Mouse (Mus musculus): ENCODE results near the gene Rfx3. TPM values are rescaled to one million over a fixed set of nuclear protein-coding genes. Genes with fewer than 3 reads are reported as not detected.
A peak's percentile ranks its signal among the peaks of the same experiment; 100 is the strongest.

The Rfx3 gene
- polyA plus RNA-seq, 1 experiment from 2014 or later = 43.1 TPM

DNA sequence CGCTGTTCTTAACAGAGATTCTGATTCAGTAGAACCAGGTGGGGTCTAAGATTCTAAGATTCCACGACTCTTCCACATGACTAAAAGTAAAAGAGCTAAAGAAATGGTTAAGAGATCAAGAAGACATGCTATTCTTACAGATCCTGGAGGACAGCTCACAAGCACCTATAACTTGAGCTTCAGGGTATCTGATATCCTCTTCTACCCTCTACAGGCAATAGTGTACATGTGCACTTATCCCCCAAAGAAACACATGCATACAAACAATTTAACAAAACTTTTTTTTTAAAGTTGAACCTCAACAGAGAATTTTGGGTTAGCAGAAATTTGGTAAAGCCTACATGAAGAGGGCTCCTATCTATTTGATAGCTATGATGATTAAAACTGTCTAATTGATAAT lies 79.8 kb downstream of the Rfx3 start:
- H3K27me3 ChIP-seq (ENCODE audit: control insufficient read depth, insufficient read depth, low read length) = no peaks in the 10 kb centered on the region
- no peak for ATAC-seq (ENCODE audit: low FRiP score)
- H3K36me3 ChIP-seq (ENCODE audit: control insufficient read depth, insufficient read depth, low read length) = no peaks in the 10 kb centered on the region
- H3K9ac ChIP-seq (ENCODE audit: low read depth, low read length) = no peak overlapping the region
- no peak overlapping the region for H3K4me3 ChIP-seq (ENCODE audit: low read depth, low read length)
- no peak overlapping the region for H3K27ac ChIP-seq (ENCODE audit: low read depth, low read length)
- no peak overlapping the region for H3K4me2 ChIP-seq (replicated peaks; ENCODE audit: low read depth, low read length)
- WGBS = 98% methylated on average over 2 of the region's 2 CpGs
- H3K9me3 ChIP-seq (ENCODE audit: control insufficient read depth, low read length) = no peaks in the 10 kb centered on the region
- no peak for DNase-seq (ENCODE audit: low spot score)
- H3K4me1 ChIP-seq (replicated peaks; ENCODE audit: control insufficient read depth, insufficient read depth, low read length) = no peaks in the 10 kb centered on the region

DNA sequence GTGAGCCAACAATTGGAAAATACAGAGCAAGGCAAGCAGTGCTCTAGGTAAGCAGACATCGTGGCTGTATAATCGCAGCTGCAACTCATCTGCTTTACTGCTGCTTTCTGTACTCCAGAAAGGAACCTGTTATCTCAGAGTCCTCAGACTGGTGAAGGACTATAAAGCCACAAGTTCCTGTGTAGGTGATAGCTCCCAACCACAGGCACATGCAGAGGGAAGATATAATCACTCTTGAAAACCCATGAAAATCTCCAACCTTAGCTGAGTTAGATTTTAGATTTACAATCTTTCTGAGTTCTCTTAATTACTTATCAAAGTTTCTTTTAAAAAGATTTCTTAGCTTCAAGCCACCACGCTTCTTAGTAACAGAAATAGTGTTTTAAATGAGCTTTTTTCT lies 84.6 kb downstream of the Rfx3 start:
- Histone ChIP-seq H3K4me2 (replicated peaks; ENCODE audit: low read depth, low read length) (no peak overlapping the region), H3K9ac (ENCODE audit: low read depth, low read length) (no peak overlapping the region), H3K27me3 (ENCODE audit: control insufficient read depth, insufficient read depth, low read length) (no peaks in the 10 kb centered on the region), H3K4me1 (replicated peaks; ENCODE audit: control insufficient read depth, insufficient read depth, low read length) (no peaks in the 10 kb centered on the region), H3K27ac (ENCODE audit: low read depth, low read length) (no peak overlapping the region), H3K9me3 (ENCODE audit: control insufficient read depth, low read length) (no peaks in the 10 kb centered on the region), H3K4me3 (ENCODE audit: low read depth, low read length) (no peak overlapping the region), H3K36me3 (ENCODE audit: control insufficient read depth, insufficient read depth, low read length) (no peaks in the 10 kb centered on the region)
- 94% methylated on average over 3 of the region's 3 CpGs for WGBS
- ATAC-seq (ENCODE audit: low FRiP score) = no peak
- no peak for DNase-seq (ENCODE audit: low spot score)

DNA sequence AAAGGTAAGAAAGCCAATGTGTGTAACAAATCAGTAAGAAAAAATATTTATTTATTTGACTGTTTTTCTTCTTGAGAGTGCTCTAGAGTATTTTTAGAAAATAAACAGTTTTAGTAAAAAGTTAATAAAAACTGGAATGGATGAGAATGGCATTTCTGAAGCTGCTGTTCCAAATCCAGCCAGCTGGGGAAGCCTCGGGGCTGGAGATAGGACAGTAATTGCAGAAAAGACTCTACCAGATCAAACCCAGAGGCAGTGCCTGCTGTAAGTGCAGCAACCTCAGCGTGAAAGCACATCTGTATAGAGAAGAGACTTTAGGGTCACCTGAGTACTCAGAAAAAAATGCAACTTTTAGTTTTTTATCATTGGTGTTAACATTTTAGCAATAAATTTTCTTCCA lies 91.9 kb downstream of the Rfx3 start:
- H3K9me3 ChIP-seq (ENCODE audit: control insufficient read depth, low read length) = no peaks in the 10 kb centered on the region
- WGBS = 66% methylated on average over 2 of the region's 2 CpGs
- DNase-seq (ENCODE audit: low spot score) = no peak
- no peak overlapping the region for H3K4me3 ChIP-seq (ENCODE audit: low read depth, low read length)
- ATAC-seq (ENCODE audit: low FRiP score) = no peak
- no peak overlapping the region for H3K4me2 ChIP-seq (replicated peaks; ENCODE audit: low read depth, low read length)
- no peaks in the 10 kb centered on the region for H3K27me3 ChIP-seq (ENCODE audit: control insufficient read depth, insufficient read depth, low read length)
- H3K36me3 ChIP-seq (ENCODE audit: control insufficient read depth, insufficient read depth, low read length) = no peaks in the 10 kb centered on the region
- no peak overlapping the region for H3K9ac ChIP-seq (ENCODE audit: low read depth, low read length)
- H3K27ac ChIP-seq (ENCODE audit: low read depth, low read length) = no peak overlapping the region
- no peaks in the 10 kb centered on the region for H3K4me1 ChIP-seq (replicated peaks; ENCODE audit: control insufficient read depth, insufficient read depth, low read length)

DNA sequence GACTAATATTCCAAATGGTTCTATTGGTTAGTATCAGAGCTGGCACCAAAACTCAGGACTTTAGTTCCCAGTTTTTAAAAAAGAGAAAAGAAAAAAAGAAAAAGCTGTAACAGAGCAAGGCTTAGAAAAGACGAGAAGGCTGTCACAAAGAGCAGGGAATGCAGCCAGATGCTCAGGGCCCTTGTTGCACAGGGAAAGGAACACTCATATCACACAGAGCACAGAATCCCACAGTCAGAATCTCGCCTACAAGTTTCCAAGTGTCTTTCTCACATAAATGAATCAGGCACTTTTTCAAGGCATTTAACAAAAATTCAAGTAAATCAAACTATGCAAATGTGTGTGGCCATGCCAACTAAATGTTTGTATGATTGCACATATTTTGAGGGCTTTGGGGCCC lies 94.5 kb downstream of the Rfx3 start:
- no peak for ATAC-seq (ENCODE audit: low FRiP score)
- Histone ChIP-seq H3K9ac (ENCODE audit: low read depth, low read length) (no peak overlapping the region), H3K4me2 (replicated peaks; ENCODE audit: low read depth, low read length) (no peak overlapping the region), H3K4me3 (ENCODE audit: low read depth, low read length) (no peak overlapping the region), H3K9me3 (ENCODE audit: control insufficient read depth, low read length) (no peaks in the 10 kb centered on the region), H3K4me1 (replicated peaks; ENCODE audit: control insufficient read depth, insufficient read depth, low read length) (no peaks in the 10 kb centered on the region), H3K27me3 (ENCODE audit: control insufficient read depth, insufficient read depth, low read length) (no peaks in the 10 kb centered on the region), H3K36me3 (ENCODE audit: control insufficient read depth, insufficient read depth, low read length) (no peaks in the 10 kb centered on the region), H3K27ac (ENCODE audit: low read depth, low read length) (no peak overlapping the region)
- WGBS = 78% methylated on average over 2 of the region's 2 CpGs
- DNase-seq (ENCODE audit: low spot score) = no peak

DNA sequence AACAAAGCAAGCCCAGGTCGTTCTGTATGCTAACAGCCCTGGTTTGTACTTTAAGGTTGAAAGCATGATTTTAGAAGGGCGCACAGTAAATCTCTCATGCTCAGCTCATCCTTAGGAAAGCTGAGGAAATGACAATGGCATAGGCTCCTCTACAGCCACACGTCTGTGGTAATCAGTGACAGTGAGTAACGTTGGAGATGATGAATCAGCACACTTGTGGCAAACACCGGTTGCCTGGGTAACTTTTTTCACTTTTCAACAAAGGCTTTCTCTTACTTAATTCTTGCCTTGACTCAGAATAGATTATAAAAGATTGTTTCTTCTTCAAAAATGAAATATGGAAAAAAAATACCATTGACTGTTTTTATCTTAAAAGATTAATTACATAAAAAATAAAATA lies 104.0 kb downstream of the Rfx3 start:
- WGBS = 41% methylated on average over 5 of the region's 5 CpGs
- H3K9ac ChIP-seq (ENCODE audit: low read depth, low read length) = no peak overlapping the region
- no peak overlapping the region for H3K4me2 ChIP-seq (replicated peaks; ENCODE audit: low read depth, low read length)
- DNase-seq (ENCODE audit: low spot score) = no peak
- ATAC-seq (ENCODE audit: low FRiP score) = no peak
- H3K9me3 ChIP-seq (ENCODE audit: control insufficient read depth, low read length) = no peaks in the 10 kb centered on the region
- no peak overlapping the region for H3K4me3 ChIP-seq (ENCODE audit: low read depth, low read length)
- H3K4me1 ChIP-seq (replicated peaks; ENCODE audit: control insufficient read depth, insufficient read depth, low read length) = 0 out of 2 replicates have a peak, but pooled peaks cover 2% of the 10 kb centered on the region
- no peaks in the 10 kb centered on the region for H3K36me3 ChIP-seq (ENCODE audit: control insufficient read depth, insufficient read depth, low read length)
- H3K27ac ChIP-seq (ENCODE audit: low read depth, low read length) = no peak overlapping the region
- no peaks in the 10 kb centered on the region for H3K27me3 ChIP-seq (ENCODE audit: control insufficient read depth, insufficient read depth, low read length)

DNA sequence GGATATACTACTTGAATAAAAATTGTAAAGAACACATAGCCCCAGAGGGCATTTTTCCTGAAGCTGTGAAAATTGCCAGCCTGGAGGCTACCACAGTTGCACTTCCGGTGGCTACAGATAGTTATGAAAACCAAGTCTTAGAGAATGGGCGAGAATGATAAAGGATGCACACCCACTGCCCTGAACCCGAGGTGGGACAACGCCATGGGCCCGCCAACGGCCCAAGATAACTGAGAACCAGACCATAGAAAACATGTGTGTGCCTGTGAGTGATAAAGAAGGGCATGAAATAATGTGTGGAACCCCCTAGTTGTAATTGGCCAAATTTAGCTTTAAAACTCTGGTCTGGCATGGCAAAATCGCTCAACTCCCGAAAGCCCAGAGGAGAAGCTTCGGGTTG lies 105.0 kb downstream of the Rfx3 start:
- Histone ChIP-seq H3K9me3 (ENCODE audit: control insufficient read depth, low read length) (no peaks in the 10 kb centered on the region), H3K4me3 (ENCODE audit: low read depth, low read length) (no peak overlapping the region), H3K9ac (ENCODE audit: low read depth, low read length) (no peak overlapping the region), H3K27ac (ENCODE audit: low read depth, low read length) (no peak overlapping the region), H3K27me3 (ENCODE audit: control insufficient read depth, insufficient read depth, low read length) (no peaks in the 10 kb centered on the region), H3K4me2 (replicated peaks; ENCODE audit: low read depth, low read length) (no peak overlapping the region), H3K4me1 (replicated peaks; ENCODE audit: control insufficient read depth, insufficient read depth, low read length) (0 out of 2 replicates have a peak, but pooled peaks cover 2% of the 10 kb centered on the region), H3K36me3 (ENCODE audit: control insufficient read depth, insufficient read depth, low read length) (no peaks in the 10 kb centered on the region)
- WGBS = 90% methylated on average over 9 of the region's 9 CpGs
- no peak for DNase-seq (ENCODE audit: low spot score)
- no peak for ATAC-seq (ENCODE audit: low FRiP score)

DNA sequence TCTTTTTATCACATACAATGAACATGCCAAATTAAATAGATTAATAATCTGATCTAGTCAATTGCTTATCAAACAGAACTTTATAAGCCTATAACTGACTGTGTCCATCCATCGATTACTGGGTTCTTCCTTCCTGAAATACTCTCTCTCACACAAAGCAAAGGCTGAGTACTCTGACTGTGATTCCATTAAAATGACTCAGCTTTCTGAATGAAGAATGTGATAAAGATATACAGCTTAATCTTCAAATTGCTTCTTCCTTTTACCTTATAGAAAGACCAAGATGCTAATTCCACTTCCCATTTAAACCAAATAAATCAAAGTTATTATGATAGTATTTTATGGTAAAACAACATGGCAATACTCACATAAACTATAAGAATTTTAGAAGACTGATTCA lies 105.8 kb downstream of the Rfx3 start:
- H3K27ac ChIP-seq (ENCODE audit: low read depth, low read length) = no peak overlapping the region
- no peak overlapping the region for H3K4me3 ChIP-seq (ENCODE audit: low read depth, low read length)
- H3K4me1 ChIP-seq (replicated peaks; ENCODE audit: control insufficient read depth, insufficient read depth, low read length) = 0 out of 2 replicates have a peak, but pooled peaks cover 2% of the 10 kb centered on the region
- DNase-seq (ENCODE audit: low spot score) (no peak), ATAC-seq (ENCODE audit: low FRiP score) (no peak)
- no peak overlapping the region for H3K9ac ChIP-seq (ENCODE audit: low read depth, low read length)
- 67% methylated on average over 1 of the region's 1 CpGs for WGBS
- no peaks in the 10 kb centered on the region for H3K36me3 ChIP-seq (ENCODE audit: control insufficient read depth, insufficient read depth, low read length)
- H3K9me3 ChIP-seq (ENCODE audit: control insufficient read depth, low read length) = no peaks in the 10 kb centered on the region
- no peak overlapping the region for H3K4me2 ChIP-seq (replicated peaks; ENCODE audit: low read depth, low read length)
- H3K27me3 ChIP-seq (ENCODE audit: control insufficient read depth, insufficient read depth, low read length) = no peaks in the 10 kb centered on the region

DNA sequence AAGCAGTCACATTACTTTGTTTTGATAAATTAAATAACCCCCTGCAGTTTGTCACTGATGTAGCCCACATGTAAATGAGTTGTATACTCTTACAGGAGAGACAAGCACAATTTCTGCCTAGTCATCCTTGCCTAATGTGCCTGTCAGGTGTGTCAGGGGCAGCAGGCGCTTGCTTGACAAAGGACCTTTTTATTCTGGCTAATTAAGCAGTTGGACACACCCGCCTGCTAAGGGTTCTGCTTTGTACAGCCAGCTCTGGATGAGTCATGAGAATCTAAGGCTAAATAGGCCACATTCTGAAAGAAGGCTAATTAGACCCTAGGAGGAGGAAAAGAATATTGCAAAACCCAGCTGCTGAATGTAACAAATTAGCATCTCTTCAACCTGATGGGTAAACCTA lies 106.3 kb downstream of the Rfx3 start:
- Histone ChIP-seq H3K27ac (ENCODE audit: low read depth, low read length) (no peak overlapping the region), H3K9ac (ENCODE audit: low read depth, low read length) (no peak overlapping the region), H3K9me3 (ENCODE audit: control insufficient read depth, low read length) (no peaks in the 10 kb centered on the region), H3K4me3 (ENCODE audit: low read depth, low read length) (no peak overlapping the region), H3K27me3 (ENCODE audit: control insufficient read depth, insufficient read depth, low read length) (no peaks in the 10 kb centered on the region), H3K4me1 (replicated peaks; ENCODE audit: control insufficient read depth, insufficient read depth, low read length) (0 out of 2 replicates have a peak, but pooled peaks cover 2% of the 10 kb centered on the region), H3K36me3 (ENCODE audit: control insufficient read depth, insufficient read depth, low read length) (no peaks in the 10 kb centered on the region), H3K4me2 (replicated peaks; ENCODE audit: low read depth, low read length) (no peak overlapping the region)
- 35% methylated on average over 2 of the region's 2 CpGs for WGBS
- DNase-seq (ENCODE audit: low spot score) (peak; percentile 59), ATAC-seq (ENCODE audit: low FRiP score) (peak; percentile 94)

DNA sequence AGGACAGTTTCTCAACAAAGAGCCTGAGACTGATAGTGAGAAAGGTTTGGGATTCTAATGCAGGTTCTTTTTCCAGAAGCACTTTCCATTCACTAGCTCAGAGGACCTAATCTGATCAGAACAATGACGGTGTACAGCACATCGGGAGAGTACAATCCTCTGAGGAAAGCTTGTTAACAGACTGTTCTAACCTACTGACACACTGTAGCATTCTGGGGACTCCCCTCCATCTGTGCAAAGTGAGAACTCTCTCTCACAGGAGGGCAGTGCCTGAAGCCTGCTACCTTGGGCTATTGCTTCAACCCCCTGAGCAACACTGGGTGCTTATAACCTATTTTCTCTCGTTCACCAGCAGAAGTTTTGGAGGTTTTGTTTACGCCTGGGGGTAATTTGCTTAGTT lies 106.8 kb downstream of the Rfx3 start:
- H3K36me3 ChIP-seq (ENCODE audit: control insufficient read depth, insufficient read depth, low read length) = no peaks in the 10 kb centered on the region
- WGBS = 38% methylated on average over 4 of the region's 4 CpGs
- H3K4me1 ChIP-seq (replicated peaks; ENCODE audit: control insufficient read depth, insufficient read depth, low read length) = 0 out of 2 replicates have a peak, but pooled peaks cover 2% of the 10 kb centered on the region
- no peaks in the 10 kb centered on the region for H3K27me3 ChIP-seq (ENCODE audit: control insufficient read depth, insufficient read depth, low read length)
- DNase-seq (ENCODE audit: low spot score) (peak; percentile 19), ATAC-seq (ENCODE audit: low FRiP score) (peak; percentile 69)
- H3K27ac ChIP-seq (ENCODE audit: low read depth, low read length) = no peak overlapping the region
- no peak overlapping the region for H3K9ac ChIP-seq (ENCODE audit: low read depth, low read length)
- H3K9me3 ChIP-seq (ENCODE audit: control insufficient read depth, low read length) = no peaks in the 10 kb centered on the region
- no peak overlapping the region for H3K4me2 ChIP-seq (replicated peaks; ENCODE audit: low read depth, low read length)
- no peak overlapping the region for H3K4me3 ChIP-seq (ENCODE audit: low read depth, low read length)

Data from hindbrain, embryonic 11.5 days (tissue).